Mouse (Mus musculus) MEL (cell line): ENCODE measurements around the gene Bola3. TPM values are rescaled to one million over a fixed set of nuclear protein-coding genes. Genes with fewer than 3 reads are reported as not detected.

Experiments
- DNase-seq: peaks from one replicate; pipeline ENCODE4 v3.0.0; 2011; ENCODE audit warnings: low read depth, low spot score
- H3K27ac ChIP-seq: 2 replicates; pipeline ENCODE4 v1.5.1; 2012; ENCODE audit warnings: low read depth, mild to moderate bottlenecking, control low read depth, low read length, moderate library complexity; ENCODE audit not compliant: control insufficient read depth
- H3K27me3 ChIP-seq, 2 experiments: fragments of 150-350 bp in 1 of 2; sonication (generic) in 1 of 2; 2 replicates each; pipeline ENCODE4 v1.6.1; 2012; ENCODE audit warnings: low read length in 2 of 2, mild to moderate bottlenecking in 2 of 2, improper control_type of control experiment in 1 of 2, moderate library complexity in 1 of 2; ENCODE audit not compliant: insufficient read depth in 2 of 2, control insufficient read depth in 1 of 2
- H3K36me3 ChIP-seq, 2 experiments: 2 replicates each; pipeline ENCODE4 v1.6.1; 2012 to 2014; ENCODE audit warnings: low read length in 2 of 2, improper control_type of control experiment in 1 of 2, inconsistent platforms in 1 of 2, mild to moderate bottlenecking in 1 of 2; ENCODE audit not compliant: insufficient read depth in 2 of 2, control insufficient read depth in 1 of 2
- H3K4me1 ChIP-seq, 2 experiments: fragments of 150-350 bp in 1 of 2; sonication (generic) in 1 of 2; 2 replicates each; pipeline ENCODE4 v1.6.1; 2012; ENCODE audit warnings: low read length in 2 of 2, improper control_type of control experiment in 1 of 2, mild to moderate bottlenecking in 1 of 2; ENCODE audit not compliant: insufficient read depth in 2 of 2, control insufficient read depth in 1 of 2
- H3K4me3 ChIP-seq, 2 experiments: fragments of 150-350 bp in 1 of 2; sonication (generic) in 1 of 2; 2 replicates each; pipeline ENCODE4 v1.5.1; 2012; ENCODE audit warnings: low read depth in 2 of 2, low read length in 2 of 2, mild to moderate bottlenecking in 2 of 2, moderate library complexity in 2 of 2, control low read depth in 1 of 2, improper control_type of control experiment in 1 of 2; ENCODE audit not compliant: control insufficient read depth in 1 of 2, insufficient read depth in 1 of 2
- H3K79me2 ChIP-seq: 2 replicates; pipeline ENCODE4 v1.6.1; 2012; ENCODE audit warnings: mild to moderate bottlenecking, low read length, moderate library complexity; ENCODE audit not compliant: control insufficient read depth, poor library complexity, insufficient read depth
- H3K9ac ChIP-seq: 2 replicates; pipeline ENCODE4 v1.6.1; 2012; ENCODE audit warnings: low read depth, mild to moderate bottlenecking, control low read depth, low read length, moderate library complexity; ENCODE audit not compliant: control insufficient read depth, poor library complexity, severe bottlenecking
- H3K9me3 ChIP-seq: fragments of 150-350 bp; sonication (generic); replicated peaks from 2 replicates; pipeline ENCODE4 v1.6.1; 2012; ENCODE audit warnings: mild to moderate bottlenecking, low read length, improper control_type of control experiment, moderate library complexity; ENCODE audit not compliant: insufficient read depth
- BHLHE40 ChIP-seq: IDR thresholded peaks from 2 replicates; pipeline ENCODE4 v1.6.1; 2012; ENCODE audit warnings: low read depth, mild to moderate bottlenecking, inconsistent platforms, low read length, improper control_type of control experiment, borderline replicate concordance
- CHD1 ChIP-seq: IDR thresholded peaks from 2 replicates; pipeline ENCODE4 v1.6.1; 2012; ENCODE audit warnings: low read depth, mild to moderate bottlenecking, inconsistent platforms, low read length, improper control_type of control experiment
- CTCF ChIP-seq, 3 experiments: IDR thresholded peaks in 2 of 3; conservative IDR thresholded peaks in 1 of 3; 2 replicates each; pipeline ENCODE4 v1.5.1; 2011 to 2012; ENCODE audit warnings: low read length in 3 of 3, low read depth in 2 of 3, mild to moderate bottlenecking in 2 of 3, improper control_type of control experiment in 1 of 3, inconsistent platforms in 1 of 3, mixed read lengths in 1 of 3, moderate library complexity in 1 of 3; ENCODE audit not compliant: control insufficient read depth in 1 of 3, insufficient read depth in 1 of 3, poor library complexity in 1 of 3, severe bottlenecking in 1 of 3
- ELF1 ChIP-seq: IDR thresholded peaks from 2 replicates; pipeline ENCODE4 v1.6.1; 2014; ENCODE audit warnings: low read depth, mild to moderate bottlenecking, inconsistent platforms, low read length, improper control_type of control experiment, moderate library complexity
- EP300 ChIP-seq, 2 experiments: IDR thresholded peaks; 2 replicates each; pipeline ENCODE4 v1.6.1; 2011; ENCODE audit warnings: improper control_type of control experiment in 2 of 2, low read length in 2 of 2, low read depth in 1 of 2, mild to moderate bottlenecking in 1 of 2
- KAT2A ChIP-seq: conservative IDR thresholded peaks from 2 replicates; pipeline ENCODE4 v1.6.1; 2012; ENCODE audit warnings: low read depth, low read length, improper control_type of control experiment, inconsistent platforms
- MAFK ChIP-seq: IDR thresholded peaks from 2 replicates; pipeline ENCODE4 v1.6.1; 2011; ENCODE audit warnings: low read depth, mild to moderate bottlenecking, low read length, improper control_type of control experiment, borderline replicate concordance
- MAZ ChIP-seq: IDR thresholded peaks from 2 replicates; pipeline ENCODE4 v1.6.1; 2012; ENCODE audit warnings: low read depth, mild to moderate bottlenecking, inconsistent platforms, low read length, improper control_type of control experiment
- MXI1 ChIP-seq: IDR thresholded peaks from 2 replicates; pipeline ENCODE4 v1.6.1; 2011; ENCODE audit warnings: mild to moderate bottlenecking, low read depth, low read length, improper control_type of control experiment
- MYC ChIP-seq: IDR thresholded peaks from 2 replicates; pipeline ENCODE4 v1.6.1; 2011; ENCODE audit warnings: low read depth, mild to moderate bottlenecking, low read length, improper control_type of control experiment, moderate library complexity
- NELFE ChIP-seq: IDR thresholded peaks from 2 replicates; pipeline ENCODE4 v1.6.1; 2011; ENCODE audit warnings: low read depth, low read length, improper control_type of control experiment
- POLR2A ChIP-seq, 2 experiments: IDR thresholded peaks; 2 replicates each; pipeline ENCODE4 v1.6.1; 2011 to 2012; ENCODE audit warnings: low read length in 2 of 2, mild to moderate bottlenecking in 2 of 2, control low read depth in 1 of 2, improper control_type of control experiment in 1 of 2, low read depth in 1 of 2, moderate library complexity in 1 of 2; ENCODE audit not compliant: control insufficient read depth in 1 of 2, insufficient read depth in 1 of 2, poor library complexity in 1 of 2
- POLR2AphosphoS5 ChIP-seq: IDR thresholded peaks from 2 replicates; pipeline ENCODE4 v1.6.1; 2012; ENCODE audit warnings: low read depth, borderline replicate concordance, mild to moderate bottlenecking, inconsistent platforms, low read length, moderate library complexity, mixed read lengths
- RCOR1 ChIP-seq: IDR thresholded peaks from 2 replicates; pipeline ENCODE4 v1.6.1; 2012; ENCODE audit warnings: low read depth, mild to moderate bottlenecking, inconsistent platforms, low read length, improper control_type of control experiment
- TBP ChIP-seq: IDR thresholded peaks from 2 replicates; pipeline ENCODE4 v1.8.0; 2011; ENCODE audit warnings: low read depth, low read length, improper control_type of control experiment
- TCF12 ChIP-seq: IDR thresholded peaks from 2 replicates; pipeline ENCODE4 v1.6.1; 2014; ENCODE audit warnings: low read depth, mild to moderate bottlenecking, inconsistent platforms, low read length, improper control_type of control experiment, moderate library complexity
- UBTF ChIP-seq: IDR thresholded peaks from 2 replicates; pipeline ENCODE4 v1.6.1; 2012; ENCODE audit warnings: low read depth, mild to moderate bottlenecking, inconsistent platforms, low read length, improper control_type of control experiment, moderate library complexity, borderline replicate concordance; ENCODE audit not compliant: insufficient read depth
- USF2 ChIP-seq, 2 experiments: IDR thresholded peaks; 2 replicates each; pipeline ENCODE4 v1.6.1; 2011 to 2012; ENCODE audit warnings: improper control_type of control experiment in 2 of 2, low read length in 2 of 2, borderline replicate concordance in 1 of 2, inconsistent platforms in 1 of 2, low read depth in 1 of 2, mild to moderate bottlenecking in 1 of 2; ENCODE audit not compliant: insufficient read depth in 1 of 2
- ZC3H11A ChIP-seq: IDR thresholded peaks from 2 replicates; pipeline ENCODE4 v1.6.1; 2012; ENCODE audit warnings: low read depth, mild to moderate bottlenecking, inconsistent platforms, low read length, improper control_type of control experiment
- ZKSCAN1 ChIP-seq: IDR thresholded peaks from 2 replicates; pipeline ENCODE4 v1.6.1; 2012; ENCODE audit warnings: low read depth, mild to moderate bottlenecking, inconsistent platforms, low read length, improper control_type of control experiment, moderate library complexity
- polyA plus RNA-seq, 2 experiments: library from polyadenylated mRNA; stranded (reverse) in 1 of 2; unstranded in 1 of 2; fragments of >175 nt in 1 of 2; fragments of >200 nt in 1 of 2; gene quantifications; 2 replicates each; pipeline versions ENCODE4 v1.2.1 to v1.2.4; 2012; ENCODE audit warnings: low replicate concordance in 2 of 2, low read depth in 1 of 2; ENCODE audit not compliant: insufficient read length in 2 of 2, insufficient read depth in 1 of 2, missing spikeins in 1 of 2
- total RNA-seq: library from RNA; depleted of rRNA; stranded (reverse); fragments of 300-350 nt; gene quantifications from 2 replicates; pipeline ENCODE4 v1.2.3, GENCODE M21; 2012

Bola3 gene
- total and polyA plus RNA-seq, 3 experiments, result 55.2 to 211 TPM; not detected in 1

DNA sequence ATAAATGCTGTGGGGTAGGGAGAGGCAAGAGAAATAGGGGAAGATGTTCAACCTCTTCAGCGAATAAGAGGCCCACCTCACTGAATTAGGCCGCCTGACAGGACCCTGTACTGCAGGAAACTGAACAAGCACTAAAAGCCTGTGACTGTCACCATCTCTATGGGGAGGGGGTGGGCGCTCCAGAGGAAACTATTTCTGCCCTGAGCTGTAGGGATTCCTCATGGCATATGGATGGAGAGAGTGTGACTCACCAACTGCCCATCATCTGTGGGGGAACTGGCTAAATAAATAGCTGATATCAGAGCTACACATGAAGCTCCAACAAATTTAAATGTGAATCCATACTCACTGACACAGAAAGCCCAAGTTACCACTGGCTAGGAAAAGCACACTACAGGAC is 22.4 kb downstream of the Bola3 start:
- no peak for TF ChIP-seq POLR2AphosphoS5
- H3K36me3 ChIP-seq, result peaks cover 0 to 8% of the 10 kb centered on the region in 2 experiments; a peak in 2 of 4 replicates
- no peak overlapping the region for H3K4me3 ChIP-seq

DNA sequence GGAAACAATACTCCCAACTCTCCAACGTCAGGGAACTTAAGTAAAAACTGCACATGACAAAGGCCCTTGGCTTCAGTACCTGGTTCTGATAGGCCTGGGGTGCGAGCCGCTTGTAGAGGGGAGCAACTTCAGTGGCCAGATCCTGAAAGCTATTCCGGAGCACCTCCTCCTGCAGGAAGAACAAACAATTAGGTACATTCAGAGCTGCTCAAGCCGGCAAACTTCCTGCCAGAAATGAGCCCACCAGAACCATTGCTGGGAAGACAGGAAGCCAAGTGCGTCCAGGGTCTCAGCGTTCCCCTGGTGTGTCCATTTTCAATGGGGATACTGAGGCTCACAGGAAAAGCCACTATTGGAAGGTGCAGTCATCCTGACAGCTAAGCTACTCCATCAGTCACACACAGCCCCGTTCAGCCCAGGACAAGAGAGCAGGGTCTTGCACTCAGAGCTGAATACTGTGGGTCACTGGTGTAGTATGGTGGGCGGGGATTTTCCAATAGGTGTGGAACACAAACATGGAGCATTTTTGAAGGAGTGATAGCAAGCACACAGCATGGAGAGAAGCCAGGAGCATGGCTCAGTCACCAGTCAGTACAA is 24.9 kb downstream of the Bola3 start:
- DNase-seq, result no peak
- H3K79me2 ChIP-seq, result no peaks in the 10 kb centered on the region
- H3K36me3 ChIP-seq, result peaks cover 0 to 16% of the 10 kb centered on the region in 2 experiments; a peak in 2 of 4 replicates
- no peak overlapping the region for H3K9ac ChIP-seq
- H3K27ac ChIP-seq, result no peak overlapping the region
- H3K27me3 ChIP-seq, result no peaks in the 10 kb centered on the region
- H3K9me3 ChIP-seq, result no peaks in the 10 kb centered on the region
- H3K4me3 ChIP-seq, result no peak overlapping the region
- H3K4me1 ChIP-seq, result no peaks in the 10 kb centered on the region
- TF ChIP-seq MAFK (no peak), POLR2A (IDR thresholded peaks at IDR 0.05; ENCODE audit: control insufficient read depth in 1 of 2, insufficient read depth in 1 of 2, low read depth in 1 of 2, low read length in 2 of 2, poor library complexity in 1 of 2) (no peak), ZC3H11A (no peak), CTCF (IDR thresholded peaks at IDR 0.05 in 2 of 3, conservative IDR thresholded peaks at IDR 0.05 in 1 of 3; ENCODE audit: control insufficient read depth in 1 of 3, insufficient read depth in 1 of 3, low read depth in 2 of 3, low read length in 3 of 3, poor library complexity in 1 of 3, severe bottlenecking in 1 of 3) (no peak), MYC (no peak)

More for the DNA sequence above, 22.4 kb downstream of the Bola3 start:
- Histone ChIP-seq H3K27me3 (no peaks in the 10 kb centered on the region), H3K27ac (no peak overlapping the region), H3K79me2 (no peaks in the 10 kb centered on the region), H3K9me3 (no peaks in the 10 kb centered on the region), H3K4me1 (no peaks in the 10 kb centered on the region), H3K9ac (no peak overlapping the region)
- DNase-seq, result no peak

DNA sequence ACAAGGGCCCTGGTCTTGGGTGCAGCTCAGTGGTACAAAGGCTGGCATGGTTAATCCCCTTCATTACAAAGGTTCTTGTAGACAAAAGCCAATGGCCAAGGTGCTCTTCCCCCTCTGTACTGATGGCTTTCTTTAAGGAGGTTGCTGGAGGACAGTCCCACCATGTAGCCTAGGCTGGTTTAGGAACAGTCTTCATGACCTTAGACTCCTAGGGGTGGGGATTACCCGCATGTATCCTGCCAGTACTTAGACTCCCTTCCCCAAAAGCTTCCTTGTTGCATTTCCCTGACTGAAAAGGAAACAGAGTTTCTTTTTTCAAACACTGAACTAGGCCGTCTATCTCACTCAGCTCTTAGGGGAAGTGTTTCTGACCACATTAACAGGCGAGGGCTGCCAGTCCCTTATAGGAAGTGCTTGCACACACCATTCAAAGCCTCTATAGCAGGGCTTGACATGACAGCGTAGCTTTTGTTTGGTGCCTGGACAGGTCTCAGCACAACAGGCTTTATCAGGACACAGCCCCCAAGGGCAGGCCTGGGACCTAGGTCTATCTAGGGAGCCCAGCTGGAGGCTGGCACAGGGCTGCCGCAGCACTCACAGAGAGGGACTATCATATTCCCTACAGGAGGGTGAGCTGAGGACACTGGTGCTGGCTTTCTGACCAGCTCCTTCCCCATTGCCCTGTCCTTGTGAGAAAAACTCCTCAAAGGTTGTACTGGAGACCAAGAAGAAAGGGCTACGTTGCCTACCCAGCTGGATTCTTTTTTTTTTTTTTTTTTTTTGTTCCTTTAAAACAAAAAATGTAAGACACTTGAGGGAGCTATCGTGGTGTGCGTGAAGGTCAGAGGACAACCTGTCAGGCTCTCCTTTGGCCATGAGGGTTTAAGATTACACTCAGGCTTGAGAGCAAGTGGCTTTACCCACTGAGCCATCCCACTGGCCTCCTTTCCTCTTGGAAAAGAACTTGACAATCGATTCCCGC is 32.9 kb downstream of the Bola3 start:
- H3K9ac ChIP-seq, result no peak overlapping the region
- peak; percentile 70 for DNase-seq
- no peaks in the 10 kb centered on the region for H3K27me3 ChIP-seq
- H3K36me3 ChIP-seq, result peaks cover 0 to 25% of the 10 kb centered on the region in 2 experiments; a peak in 2 of 4 replicates
- H3K79me2 ChIP-seq, result no peaks in the 10 kb centered on the region
- H3K4me1 ChIP-seq, result peaks cover 0 to 4% of the 10 kb centered on the region in 2 experiments; a peak in 2 of 4 replicates
- no peaks in the 10 kb centered on the region for H3K9me3 ChIP-seq
- H3K4me3 ChIP-seq, result no peak overlapping the region
- H3K27ac ChIP-seq, result peak overlapping the region; percentile 6; the same call in 1 of the 2 replicates
- TF ChIP-seq EP300 (IDR thresholded peaks at IDR 0.05; ENCODE audit: low read depth in 1 of 2, low read length in 2 of 2) (peak; percentile 64 to 72), UBTF (no peak), BHLHE40 (peak; percentile 34; the same call in 1 of the 2 replicates), RCOR1 (no peak), MXI1 (peak; percentile 48; the same call in 1 of the 2 replicates), NELFE (no peak), CHD1 (no peak), MAZ (0 out of 2 replicates have a peak, but pooled peaks have one; percentile 33), ZC3H11A (no peak), POLR2A (IDR thresholded peaks at IDR 0.05; ENCODE audit: control insufficient read depth in 1 of 2, insufficient read depth in 1 of 2, low read depth in 1 of 2, low read length in 2 of 2, poor library complexity in 1 of 2) (no peak), TCF12 (peak; percentile 79), ELF1 (peak; percentile 66; the same call in 1 of the 2 replicates), ZKSCAN1 (no peak), USF2 (IDR thresholded peaks at IDR 0.05; ENCODE audit: borderline replicate concordance in 1 of 2, insufficient read depth in 1 of 2, low read depth in 1 of 2, low read length in 2 of 2) (no peak), CTCF (IDR thresholded peaks at IDR 0.05 in 2 of 3, conservative IDR thresholded peaks at IDR 0.05 in 1 of 3; ENCODE audit: control insufficient read depth in 1 of 3, insufficient read depth in 1 of 3, low read depth in 2 of 3, low read length in 3 of 3, poor library complexity in 1 of 3, severe bottlenecking in 1 of 3) (no peak), KAT2A (no peak), TBP (no peak), MAFK (no peak)
